Mouse (Mus musculus) thymus, postnatal 10 days (tissue): ENCODE data around the gene Gramd1c.

ENCODE experiments used
- DNase-seq, 2 experiments: peaks; one replicate each; pipeline ENCODE4 v3.0.0; 2021; ENCODE audit warnings: low spot score in 2 of 2

Gene Gramd1c

DNA sequence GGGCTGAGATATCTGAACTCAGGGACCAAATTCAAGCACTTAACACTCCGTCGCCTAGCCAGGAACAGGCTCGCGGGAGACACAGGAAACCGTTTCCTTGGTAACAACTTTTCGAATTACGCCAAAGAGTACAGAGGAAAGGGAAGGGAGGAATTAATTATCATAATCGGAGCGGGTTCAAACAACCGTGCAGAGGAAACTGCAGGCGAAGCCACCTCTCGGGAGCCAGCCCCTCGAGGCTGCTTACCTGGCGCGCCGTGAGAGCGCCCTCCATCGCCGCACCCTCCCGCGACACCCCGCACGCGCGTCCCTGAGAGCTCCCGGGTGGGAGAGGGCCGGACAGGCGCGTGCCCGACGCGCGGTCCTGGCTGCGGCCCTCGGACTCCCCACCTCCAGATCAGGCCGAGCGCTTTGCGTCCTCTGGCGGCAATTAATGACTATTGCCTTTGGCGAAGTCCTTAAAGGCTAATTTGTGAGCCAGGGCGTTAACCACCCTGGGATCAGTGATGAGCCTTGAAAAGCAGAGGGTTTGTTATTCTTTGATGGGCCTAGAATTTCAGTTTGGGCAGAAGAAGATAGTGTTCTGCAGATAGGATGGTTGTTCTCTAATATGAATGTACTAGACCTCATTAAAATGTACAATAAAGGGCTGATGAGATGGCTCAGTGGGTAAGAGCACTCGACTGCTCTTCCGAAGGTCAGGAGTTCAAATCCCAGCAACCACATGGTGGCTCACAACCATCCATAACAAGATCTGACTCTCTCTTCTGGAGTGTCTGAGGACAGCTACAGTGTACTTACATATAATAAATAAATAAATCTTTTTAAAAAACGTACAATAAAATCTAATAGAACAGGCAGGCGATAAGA lies at the start of gene Gramd1c:
Gene Gramd1c (minus strand): TSS at position 321 of the 870 bp plus-strand sequence.
- DNase-seq = peak; percentile 6 to 27

DNA sequence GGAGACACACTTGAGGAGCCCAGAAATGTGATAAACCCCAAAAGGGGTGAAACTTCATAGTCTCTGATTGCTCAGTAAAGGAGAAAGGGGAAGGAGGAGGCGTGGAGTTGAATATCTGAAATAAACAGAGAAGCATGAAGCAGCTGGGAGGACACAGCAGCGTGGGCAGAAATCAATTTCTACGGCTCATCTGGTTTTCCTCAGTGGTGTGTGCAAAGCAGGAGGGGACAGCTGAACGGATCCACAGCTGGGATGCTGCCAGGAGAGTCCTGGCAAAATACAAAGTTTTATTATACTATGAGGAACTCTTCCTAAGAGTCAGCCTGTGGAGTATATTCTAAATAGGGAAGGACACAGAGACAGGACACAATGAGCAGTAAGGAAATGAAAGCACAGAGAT lies 45.9 kb upstream of the Gramd1c start:
- no peak for DNase-seq

DNA sequence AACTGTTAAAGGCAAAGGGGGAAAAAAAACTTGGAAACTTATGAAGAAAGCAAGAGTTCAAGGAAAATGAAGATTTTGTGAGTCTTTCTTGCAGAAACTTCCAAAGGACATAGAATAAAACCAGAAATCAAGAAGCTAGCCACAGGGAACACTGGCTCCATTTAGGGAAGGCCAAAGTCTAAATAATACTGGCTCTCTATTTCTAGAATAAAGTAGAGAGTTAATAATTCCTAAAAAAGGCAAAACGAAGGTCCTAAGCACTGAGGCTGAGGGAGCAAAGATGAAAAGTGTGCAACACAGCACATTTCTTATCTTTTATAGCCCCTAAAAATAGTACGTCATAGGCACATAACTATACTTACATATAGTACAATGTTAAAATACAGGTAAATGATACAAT lies 42.1 kb upstream of the Gramd1c start:
- no peak for DNase-seq

DNA sequence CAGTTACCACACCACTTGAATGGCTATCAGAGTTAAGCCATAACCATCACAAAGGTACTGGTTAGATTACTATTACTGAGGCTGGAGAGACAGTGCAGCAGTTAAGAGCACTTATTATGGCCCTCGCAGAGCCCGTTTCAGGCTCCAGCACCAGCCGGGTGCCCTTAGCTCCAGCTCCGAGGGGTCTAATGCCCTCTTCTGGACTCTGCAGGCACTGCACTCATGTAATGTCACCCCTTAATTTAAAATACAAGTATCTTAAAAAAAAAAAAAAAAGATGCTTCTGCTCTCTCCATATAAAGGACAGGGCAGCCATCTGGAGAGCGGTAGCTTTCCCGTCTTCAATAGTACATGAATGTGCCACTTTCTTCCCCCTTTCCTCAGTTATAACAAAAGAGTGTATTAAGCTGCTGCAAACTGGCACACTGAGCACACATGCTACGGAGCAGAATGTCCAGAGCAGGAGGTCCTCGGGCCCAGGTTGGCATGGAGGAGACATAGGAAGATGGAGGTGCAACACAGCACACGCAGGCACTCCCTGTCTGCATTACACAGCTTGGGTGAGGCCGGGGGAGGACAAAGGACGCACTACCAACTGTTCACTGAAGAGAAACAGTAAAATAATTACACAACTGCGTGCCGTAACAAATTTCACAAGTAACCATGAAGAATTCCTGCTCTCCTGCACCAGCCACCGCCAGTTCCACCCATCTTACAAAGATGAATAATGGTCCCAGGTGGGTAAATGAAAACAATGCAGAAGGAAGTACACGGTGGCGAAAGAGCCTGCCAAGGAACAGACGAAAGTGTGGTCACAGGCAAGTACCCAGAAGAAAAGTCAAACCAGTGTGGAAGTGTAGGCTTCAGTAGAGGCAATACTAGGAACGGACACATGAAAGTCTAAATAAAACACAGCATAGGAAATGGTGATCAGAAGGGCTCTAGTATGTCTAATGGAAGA lies 40.9 kb upstream of the Gramd1c start:
- no peak for DNase-seq

DNA sequence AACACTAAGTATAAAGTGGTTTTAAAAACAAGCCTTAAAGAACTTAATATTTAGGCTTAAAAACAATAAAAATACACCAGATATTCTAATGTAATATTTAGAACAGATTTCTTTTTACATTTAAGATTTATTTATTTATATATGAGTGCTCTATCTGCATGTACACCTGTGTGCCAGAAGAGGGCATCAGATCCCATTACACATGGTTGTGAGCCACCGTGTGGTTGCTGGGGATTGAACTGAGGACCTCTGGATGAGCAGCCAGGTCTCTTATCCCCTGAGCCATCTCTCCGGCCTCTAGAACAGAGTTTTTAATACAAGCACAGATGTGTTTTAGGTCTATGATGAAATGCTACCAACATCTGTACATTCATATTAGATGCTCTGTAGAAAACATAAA lies 39.8 kb upstream of the Gramd1c start:
- no peak for DNase-seq

DNA sequence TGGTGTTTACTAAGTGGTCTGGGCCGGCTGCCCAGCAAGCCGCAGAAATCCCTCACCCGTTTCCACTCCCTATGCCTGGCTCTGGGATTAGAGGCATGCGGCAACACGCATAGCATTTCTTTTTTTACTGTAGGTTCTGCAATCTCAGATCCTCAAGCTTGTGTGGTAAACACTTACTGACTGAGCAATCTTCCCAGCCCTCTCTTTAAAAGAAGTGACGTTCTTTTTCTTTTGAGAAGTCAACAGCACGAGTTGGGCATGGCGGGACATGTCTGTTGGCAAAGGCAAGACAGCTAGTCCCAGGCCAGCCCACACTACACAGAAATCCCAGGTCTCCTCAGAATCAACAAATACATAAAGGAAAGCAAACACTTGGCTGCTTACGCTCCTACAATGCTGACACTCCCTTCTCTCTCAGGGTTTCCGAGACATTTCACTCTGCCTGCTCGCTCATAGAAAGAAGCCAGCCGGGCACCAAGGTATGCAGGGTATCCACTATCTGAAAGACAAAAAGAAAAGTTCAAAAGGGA lies 38.1 kb upstream of the Gramd1c start:
- DNase-seq = no peak

DNA sequence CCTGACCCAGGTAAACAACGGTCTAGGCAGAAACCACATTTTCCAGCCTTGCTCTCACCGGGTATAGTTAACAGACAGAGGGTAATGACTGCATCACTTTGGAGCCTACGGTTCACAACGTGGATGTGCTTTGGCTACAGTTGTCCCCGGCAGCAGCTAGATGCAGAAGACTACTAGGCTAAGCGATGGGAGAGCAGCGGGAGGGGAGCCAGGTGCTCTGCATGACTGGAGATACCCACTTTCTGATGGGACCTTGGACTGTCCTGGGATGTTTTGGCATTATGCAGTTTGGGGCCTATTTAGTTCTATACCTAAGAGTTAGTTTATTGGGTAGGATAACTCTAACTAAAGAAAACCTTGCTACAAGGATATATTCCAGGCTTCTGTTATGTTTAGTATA lies 36.2 kb upstream of the Gramd1c start:
- DNase-seq = no peak

DNA sequence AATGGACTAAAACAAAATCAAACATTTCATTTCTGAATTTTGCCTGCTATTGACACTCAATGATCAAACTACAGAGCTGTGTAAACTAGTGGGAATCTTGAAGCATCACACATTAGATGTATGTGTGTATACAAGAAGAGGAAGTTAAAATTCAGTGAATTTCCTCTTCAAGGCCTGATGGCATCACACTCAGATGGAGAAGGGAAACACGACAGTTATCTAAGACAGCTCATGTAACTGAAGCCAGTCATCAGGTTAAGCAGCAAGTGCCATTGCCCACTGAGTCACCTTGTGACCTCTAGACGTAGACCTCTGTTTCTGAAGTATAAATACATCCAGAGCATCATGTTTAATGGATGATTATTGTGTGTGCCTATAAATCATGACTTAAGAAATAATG lies 24.5 kb upstream of the Gramd1c start:
- no peak for DNase-seq

DNA sequence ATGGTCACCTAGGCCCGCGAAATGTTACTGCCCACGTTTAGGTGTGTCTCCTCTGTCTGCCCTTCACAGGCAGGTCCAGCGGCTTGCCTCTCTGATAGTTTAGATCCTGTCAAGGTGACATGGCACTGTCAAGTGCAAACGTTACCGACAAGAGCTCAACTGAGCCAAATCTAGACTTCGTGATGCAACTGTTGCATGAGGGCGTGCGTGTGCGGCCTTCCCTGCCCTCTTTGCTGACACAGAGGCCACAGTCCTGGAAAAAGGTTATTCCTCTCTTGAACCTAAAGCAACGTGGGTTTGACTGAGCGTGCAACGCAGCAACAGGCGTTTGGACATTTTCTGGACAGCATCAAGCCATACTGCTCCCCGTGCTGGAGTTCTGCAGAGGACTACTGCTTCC lies 1.8 kb downstream of the Gramd1c start:
- DNase-seq = no peak

DNA sequence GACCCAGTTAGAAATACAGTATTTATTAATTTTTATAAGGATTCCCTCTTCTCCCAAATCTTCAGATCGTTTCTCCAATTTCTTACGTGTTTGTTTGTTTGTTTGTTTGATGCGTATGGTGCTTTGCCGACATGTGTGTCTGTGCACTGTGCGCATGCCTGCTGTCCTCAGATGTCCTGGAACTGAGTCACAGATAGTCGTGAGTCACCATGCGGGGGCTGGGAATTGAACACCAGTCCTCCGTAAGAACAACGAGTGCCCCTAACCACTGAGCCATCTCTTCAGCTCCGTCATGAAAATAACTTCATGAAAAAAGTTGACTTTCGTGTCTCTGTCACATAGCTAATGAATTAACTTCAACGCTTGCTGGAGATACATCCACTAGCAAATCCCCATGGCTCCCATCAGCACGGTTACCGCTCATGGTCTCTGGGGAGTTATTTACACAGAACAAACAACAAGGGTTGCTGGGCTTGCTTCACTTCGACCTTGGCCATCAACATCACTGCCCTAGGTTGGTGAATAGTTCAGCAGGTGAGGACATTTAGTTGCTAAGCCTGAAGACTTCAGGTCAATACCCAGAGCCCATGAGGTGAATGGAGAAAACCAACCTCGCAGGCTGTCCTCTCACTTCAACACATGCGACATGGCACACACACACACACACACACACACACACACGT lies 2.4 kb downstream of the Gramd1c start:
- no peak for DNase-seq

DNA sequence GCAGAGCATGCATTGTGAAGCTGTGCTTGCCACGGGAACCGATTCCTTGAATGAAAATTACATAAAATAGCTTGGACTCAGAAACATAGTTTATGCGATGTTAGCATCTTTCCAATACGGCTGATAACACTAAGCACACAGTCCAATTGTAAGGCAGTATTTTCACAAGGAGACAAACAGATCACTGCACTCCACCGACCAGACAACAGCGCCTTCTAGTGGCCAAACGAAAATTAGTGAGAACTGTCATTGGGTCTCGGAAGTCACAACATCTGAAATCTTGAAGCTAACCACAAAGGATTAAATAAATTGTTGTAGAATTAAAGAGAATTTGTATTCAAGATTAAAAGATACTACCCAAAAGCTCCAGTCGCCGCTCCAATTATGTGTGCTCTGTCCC lies 4.4 kb downstream of the Gramd1c start:
- DNase-seq = peak; percentile 35 to 72

DNA sequence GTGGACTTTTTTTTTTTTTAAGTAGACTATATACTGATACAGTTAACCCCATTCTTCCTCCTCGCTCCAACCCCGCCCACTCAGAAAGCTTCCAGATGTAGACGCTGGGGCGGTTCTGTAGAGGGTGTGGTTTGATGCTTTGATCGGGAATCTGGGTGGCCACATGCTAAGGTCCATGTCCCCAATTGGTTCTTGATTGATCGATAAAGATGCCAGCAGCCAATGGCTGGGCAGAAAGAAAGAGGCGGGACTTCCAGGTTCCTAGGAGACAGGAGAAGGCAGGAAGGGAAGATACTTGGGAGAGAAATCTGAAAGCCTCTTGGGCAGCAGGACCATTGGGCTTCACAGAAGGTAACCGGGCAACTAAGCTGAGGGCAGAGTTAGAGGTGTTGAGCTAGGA lies 7.4 kb downstream of the Gramd1c start:
- no peak for DNase-seq

DNA sequence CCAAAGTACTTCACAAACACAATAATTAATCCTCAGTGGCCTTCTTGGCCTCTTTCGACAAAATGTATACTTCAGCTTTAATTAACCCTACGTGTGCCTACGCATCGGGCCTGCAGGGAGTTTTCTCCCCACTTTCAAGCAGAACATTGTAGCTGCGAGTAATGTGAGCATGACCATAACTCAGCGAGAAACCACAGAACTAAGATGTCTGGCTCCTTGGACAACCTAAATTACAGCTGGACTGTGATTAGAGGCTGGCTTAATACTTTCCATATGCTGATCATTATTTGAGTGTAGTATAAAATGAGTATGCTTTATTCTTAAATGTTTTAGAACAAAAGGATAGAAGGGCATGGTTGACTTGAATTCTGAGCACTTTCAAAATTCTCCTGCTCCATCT lies 9.9 kb downstream of the Gramd1c start:
- DNase-seq = no peak

DNA sequence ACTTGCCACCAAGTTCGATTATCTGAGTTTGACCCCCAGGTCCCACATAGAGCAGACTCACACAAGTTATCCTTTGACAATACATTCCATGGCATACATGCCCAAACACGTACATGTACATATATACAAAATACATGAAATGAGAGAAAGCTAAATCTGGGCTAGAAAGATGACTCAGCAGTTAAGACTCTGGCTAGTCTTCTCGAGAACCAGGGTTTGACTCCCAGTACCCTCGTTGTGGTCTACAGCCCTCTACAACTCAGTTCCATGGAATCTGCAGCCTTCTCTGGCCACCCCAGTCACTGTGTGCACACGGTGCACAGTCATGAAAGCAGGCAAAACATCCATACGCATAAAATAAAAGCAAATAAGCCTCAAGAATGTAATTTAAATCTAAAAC lies 10.8 kb downstream of the Gramd1c start:
- DNase-seq = no peak

DNA sequence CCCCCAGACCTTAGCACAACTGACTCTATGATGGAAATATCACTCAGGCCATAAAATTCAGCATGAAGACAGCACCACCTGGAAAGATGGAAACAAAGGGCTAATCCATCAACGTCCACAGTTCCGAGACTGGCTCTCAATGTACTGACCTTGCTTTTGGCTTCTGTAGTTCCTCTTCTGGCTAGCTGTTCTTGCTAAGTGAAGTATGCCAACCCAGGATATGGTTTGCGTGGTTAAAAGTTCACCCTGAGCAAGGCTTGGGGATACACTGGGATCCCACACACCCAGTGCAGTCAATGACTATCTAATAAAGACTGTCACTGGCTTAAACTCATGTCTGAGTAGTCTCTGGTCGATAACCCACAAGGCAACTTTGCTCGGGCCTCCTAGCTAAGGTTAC lies 13.0 kb downstream of the Gramd1c start:
- no peak for DNase-seq

DNA sequence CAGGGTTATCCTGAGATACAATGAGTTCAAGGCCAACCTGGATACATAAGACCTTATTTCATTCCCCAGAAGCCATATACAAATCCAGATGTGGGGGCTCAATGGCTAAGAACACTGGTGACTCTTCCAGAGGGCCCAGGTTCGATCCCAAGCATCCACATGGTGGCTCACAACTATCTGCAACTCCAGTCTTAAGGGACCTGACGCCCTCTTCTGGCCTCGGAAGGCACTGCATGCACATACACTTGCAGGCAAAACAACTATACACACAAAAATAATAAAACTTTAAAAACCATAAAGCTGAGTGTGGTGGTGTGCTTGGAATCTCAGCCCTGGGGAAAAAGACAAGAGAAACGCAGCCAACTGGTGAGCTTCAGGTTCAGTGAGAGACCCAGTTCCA lies 24.0 kb downstream of the Gramd1c start:
- no peak for DNase-seq

DNA sequence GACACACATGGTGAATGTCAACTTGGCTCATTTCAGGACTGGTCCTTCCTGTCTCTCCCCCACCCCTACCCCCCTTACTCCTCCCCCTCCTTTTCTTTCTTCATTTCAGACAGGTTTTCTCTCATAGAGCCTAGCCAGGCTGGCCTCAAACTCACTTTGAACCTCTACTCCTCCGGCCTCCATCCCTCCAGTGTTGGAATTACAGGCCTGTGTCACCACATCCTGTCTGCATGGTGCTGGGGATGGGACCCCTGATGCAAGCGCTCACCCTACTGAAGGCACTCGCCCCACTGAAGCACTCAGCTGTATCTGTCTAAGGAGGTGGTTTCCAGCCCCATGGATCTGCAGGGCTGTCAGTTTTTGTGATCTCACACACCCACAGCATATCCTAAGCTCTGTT lies 27.9 kb downstream of the Gramd1c start:
- DNase-seq = no peak

DNA sequence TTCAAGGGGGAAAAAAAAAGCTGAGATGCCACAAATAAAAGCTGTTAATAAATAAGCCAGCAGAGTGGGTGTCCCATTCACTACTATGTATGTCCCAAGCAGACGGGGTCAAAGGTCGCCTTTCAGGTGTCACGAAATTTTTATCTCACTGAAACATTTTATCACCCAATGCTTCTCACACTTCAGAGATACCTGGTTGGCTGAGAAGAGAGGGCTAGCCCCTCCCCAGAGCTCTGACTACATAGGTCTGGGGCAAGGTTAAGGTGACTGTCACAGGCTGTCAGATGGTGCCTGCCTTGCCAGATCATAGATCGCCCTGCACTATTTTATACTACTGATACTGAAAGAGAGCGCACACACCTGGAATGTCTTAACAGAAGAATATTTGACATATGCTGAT lies 29.8 kb downstream of the Gramd1c start:
- DNase-seq = no peak

DNA sequence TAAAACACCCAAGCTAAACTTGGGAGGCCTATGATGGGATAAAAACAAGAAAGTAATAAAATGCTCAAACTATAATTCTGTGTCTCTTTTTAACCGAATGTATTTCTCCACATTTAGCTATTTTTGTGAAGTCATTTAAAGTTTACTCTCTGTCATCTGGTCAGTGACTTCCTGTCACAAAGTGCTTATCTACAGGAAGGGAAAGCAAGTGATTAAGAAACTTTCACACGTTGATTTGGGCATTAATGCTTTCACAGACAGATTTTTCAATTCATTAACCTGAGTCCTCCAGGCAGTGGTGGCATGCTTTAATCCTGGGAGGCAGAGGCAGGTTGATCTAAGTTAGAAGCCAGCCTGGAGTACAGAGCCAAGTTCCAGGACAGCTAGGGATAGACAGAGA lies 33.9 kb downstream of the Gramd1c start:
- DNase-seq = no peak

DNA sequence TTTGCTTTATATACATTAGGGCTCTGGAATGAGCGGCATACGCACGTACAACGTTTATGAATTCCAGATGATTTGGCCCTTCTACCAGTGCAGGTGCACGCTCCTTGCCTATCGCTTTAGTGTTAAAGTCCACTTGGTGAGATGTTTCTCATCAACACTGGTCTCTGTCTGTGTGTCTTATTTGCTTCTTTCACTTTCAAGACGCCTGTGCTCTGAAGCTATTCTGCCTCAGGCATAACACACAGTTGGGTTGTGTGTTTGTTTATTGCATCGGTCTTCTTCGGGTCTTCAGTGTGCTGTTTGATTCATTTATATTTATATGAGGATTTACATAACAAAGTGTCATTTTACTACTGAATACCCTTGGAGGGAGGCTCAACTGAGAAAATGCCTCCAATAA lies 36.3 kb downstream of the Gramd1c start:
- DNase-seq = no peak

DNA sequence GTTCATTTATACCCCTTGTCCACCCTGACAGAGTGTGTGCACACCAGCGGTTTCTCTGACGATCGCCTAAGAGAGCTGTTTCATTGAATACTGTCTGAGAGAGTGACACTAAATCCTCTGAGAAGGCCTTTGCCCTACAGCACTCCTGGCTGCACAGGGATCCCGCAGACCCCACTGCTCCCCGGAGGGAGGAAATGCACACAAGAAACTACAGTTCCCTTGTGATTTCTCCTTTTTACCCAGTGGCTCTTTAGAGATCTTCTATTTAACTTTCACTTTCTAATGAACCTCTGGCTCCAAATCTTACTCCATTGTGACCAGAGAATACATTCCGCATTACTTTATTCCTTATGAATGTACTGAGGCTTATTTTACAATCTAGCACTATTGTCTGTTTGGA lies 36.9 kb downstream of the Gramd1c start:
- no peak for DNase-seq

DNA sequence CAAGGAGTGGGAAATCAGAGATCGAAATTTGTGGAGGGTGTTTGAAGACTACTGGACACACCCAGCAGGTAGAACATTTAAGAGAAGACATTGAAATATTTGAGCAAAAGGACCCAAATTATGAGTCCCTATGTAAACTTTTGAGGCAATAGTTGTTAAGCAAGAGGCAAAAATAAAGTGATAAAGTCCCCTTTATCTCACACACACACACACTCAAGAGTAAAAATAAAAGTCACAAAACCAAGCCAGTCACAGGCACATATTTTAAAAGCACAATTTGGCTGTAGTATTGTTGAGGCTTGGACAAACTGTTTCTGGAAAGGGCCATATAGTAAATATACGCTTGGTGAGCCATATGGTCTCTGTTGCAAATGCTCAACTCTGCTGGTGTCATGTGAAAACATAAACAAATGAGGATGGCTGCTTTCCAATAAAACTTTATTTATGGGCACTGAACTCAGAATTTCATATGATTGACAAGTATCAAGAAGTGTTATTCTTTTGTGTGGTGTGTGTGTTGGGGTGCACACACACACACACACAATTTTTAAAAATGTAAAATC lies 44.1 kb downstream of the Gramd1c start:
- DNase-seq = no peak
